Mouse (Mus musculus): ENCODE results near the gene Ccdc85b.
A peak's percentile ranks its signal among the peaks of the same experiment; 100 is the strongest.
"Not testable (repeated sequence)": the region's sequence is repeated elsewhere in the genome, so short reads cannot be mapped to it uniquely, and the experiment has no call there.

The Ccdc85b gene

GRCm38 (mm10) chr19:5424782-5425741 is 32.6 kb downstream of the Ccdc85b start, which contains the start of the genes Drap1 and AI837181:
Gene Drap1 (minus strand): TSS chr19:5424979.
Gene AI837181 (plus strand): TSS chr19:5425144.
- DNase-seq (ENCODE audit: low read depth, low spot score) = peak; percentile 98

- no peak for DNase-seq (ENCODE audit: low read depth, low spot score)
Observed at GRCm38 (mm10) chr19:5424092-5424781, 33.5 kb downstream of the Ccdc85b start.

- no peak for DNase-seq (ENCODE audit: low read depth, low spot score)
Observed at GRCm38 (mm10) chr19:5423561-5423960, 34.1 kb downstream of the Ccdc85b start.

DNA sequence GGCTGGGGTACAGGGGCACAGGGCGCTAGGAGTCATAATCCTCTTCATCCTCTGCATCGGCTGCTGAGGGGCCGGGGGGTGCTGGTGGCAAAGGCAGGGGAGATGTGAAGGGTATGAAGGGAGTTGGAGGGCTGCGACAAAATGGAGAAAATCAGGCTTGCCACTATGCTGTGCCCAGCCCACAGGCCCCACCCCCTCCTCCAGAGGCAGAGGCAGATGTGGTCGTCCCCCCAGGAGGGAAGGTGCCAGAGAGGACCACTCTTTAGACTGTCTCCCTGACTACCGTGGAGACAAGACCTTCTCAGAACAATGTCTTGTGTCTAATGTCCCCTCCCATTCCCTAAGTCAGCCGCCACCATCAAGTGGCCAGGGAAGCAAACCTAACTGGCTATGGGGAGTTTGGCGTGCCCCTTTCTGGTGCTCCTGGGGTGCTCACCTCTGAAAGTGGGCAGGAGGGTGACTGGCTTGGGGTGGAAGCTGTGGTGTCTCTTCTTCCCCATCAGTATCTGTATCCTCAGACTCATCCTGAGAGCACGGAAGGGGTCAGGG is 34.7 kb downstream of the Ccdc85b start:
- no peak for DNase-seq (ENCODE audit: low read depth, low spot score)

DNA sequence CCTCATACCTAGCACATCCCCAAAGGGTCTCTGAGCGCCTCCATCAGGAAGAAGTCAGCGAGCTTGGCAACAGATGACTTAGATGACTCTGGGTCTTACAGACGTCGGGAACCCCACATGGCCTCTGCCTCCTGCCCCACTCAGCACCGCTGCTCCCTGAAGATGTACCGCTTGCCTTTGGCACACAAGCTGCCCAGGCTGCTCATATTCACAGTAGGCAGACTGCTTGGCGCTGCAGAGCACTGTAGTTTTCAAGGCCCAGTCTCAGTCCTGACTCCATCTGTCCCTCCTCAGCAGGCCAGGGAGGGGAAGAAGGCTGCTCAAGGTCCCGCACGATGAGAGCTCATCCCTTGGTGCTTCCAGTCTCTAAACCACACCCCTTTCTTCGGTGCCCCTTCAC is 35.4 kb downstream of the Ccdc85b start:
- no peak for DNase-seq (ENCODE audit: low read depth, low spot score)

- DNase-seq (ENCODE audit: low read depth, low spot score) = no peak
Observed at GRCm38 (mm10) chr19:5421784-5422183, 35.9 kb downstream of the Ccdc85b start.

GRCm38 (mm10) chr19:5420579-5420978 is 37.1 kb downstream of the Ccdc85b start:
- DNase-seq (ENCODE audit: low read depth, low spot score) = no peak

- DNase-seq (ENCODE audit: low read depth, low spot score) = no peak
Observed at GRCm38 (mm10) chr19:5419630-5420029, 38.1 kb downstream of the Ccdc85b start.

- DNase-seq (ENCODE audit: low read depth, low spot score) = no peak
Observed at GRCm38 (mm10) chr19:5418750-5419466, 38.8 kb downstream of the Ccdc85b start.

DNA sequence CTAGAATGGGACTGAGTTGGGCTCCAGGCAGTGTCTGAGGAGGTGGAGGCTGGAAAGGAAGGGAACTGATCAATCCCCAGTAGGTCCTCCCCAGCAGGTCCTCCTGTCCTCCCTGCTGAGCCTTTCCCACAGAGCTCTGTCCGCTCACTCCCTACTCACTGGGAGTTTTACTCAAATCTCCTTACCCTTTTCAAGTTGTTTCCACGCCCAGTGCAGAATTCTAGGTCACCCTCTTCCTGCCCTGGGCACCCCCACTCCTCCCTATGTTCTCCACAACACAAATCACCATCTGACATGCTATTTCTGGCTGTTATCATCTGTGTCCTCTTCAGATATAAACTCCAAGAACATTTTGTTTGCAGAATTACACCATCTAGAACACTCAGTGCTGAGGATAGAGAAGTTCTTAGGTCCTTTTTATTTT is 43.1 kb downstream of the Ccdc85b start:
- no peak for DNase-seq (ENCODE audit: low read depth, low spot score)

DNA sequence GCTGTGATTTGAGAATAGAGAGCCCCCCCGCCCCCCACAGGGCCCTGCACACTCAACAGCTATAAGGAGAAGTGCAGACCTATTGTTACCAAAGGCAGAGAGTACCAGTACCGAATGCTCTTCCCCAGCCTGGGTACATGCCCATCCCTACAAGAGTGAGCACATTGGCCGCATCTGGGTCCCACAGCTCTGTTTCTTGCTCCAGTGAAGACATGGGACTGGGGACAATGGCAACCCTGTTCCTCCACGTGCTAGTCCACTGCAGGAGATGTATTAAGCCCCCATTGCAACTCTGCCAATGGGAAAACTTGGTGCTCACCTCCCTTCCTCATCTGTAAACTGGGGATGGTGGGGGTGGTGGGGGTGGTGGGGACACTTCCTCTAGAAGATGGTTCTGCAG is 43.9 kb downstream of the Ccdc85b start:
- no peak for DNase-seq (ENCODE audit: low read depth, low spot score)

DNA sequence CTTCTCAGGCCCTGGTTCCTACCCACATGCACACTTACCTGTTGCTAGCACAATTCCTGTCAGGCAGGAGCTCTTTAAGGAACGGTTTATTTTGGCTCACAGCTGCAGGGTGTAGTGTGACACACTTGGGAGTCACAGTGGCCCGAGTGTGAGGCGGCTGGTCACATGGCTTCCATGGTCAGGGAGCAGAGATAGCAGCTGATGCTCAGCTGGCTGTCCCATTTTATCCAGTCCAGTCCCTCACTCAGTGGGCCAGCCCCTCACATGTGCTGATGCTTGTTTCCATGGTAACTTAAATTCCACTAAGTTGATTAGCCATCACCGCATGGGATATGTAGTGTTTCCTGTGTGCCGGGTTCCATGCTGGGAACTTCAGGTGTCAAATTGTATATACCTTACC is 45.7 kb downstream of the Ccdc85b start:
- DNase-seq (ENCODE audit: low read depth, low spot score) = no peak

DNA sequence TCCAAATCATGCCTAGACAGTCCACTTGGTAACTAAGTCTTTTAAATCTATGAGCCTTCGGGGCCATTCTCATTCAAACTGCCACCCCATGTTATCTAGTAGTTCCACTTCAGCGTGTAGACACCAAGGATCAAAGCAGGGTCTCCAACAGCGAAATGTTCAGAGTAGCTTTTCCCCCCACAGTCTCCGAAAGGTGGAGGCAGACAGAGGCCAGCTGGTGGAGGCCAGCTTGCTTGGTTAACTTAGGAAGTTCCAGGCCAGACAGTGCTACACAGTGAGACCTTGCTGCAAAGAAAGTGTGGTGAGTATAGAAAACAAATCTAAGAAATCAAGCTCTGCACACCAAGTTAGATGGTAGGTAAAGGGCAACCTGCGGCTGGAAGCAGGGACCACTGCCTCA is 47.1 kb downstream of the Ccdc85b start:
- DNase-seq (ENCODE audit: low read depth, low spot score) = no peak

- DNase-seq (ENCODE audit: low read depth, low spot score) = no peak
Observed at GRCm38 (mm10) chr19:5409068-5409467, 48.6 kb downstream of the Ccdc85b start.

GRCm38 (mm10) chr19:5408057-5409001 is 49.4 kb downstream of the Ccdc85b start:
- no peak for DNase-seq (ENCODE audit: low read depth, low spot score)

DNA sequence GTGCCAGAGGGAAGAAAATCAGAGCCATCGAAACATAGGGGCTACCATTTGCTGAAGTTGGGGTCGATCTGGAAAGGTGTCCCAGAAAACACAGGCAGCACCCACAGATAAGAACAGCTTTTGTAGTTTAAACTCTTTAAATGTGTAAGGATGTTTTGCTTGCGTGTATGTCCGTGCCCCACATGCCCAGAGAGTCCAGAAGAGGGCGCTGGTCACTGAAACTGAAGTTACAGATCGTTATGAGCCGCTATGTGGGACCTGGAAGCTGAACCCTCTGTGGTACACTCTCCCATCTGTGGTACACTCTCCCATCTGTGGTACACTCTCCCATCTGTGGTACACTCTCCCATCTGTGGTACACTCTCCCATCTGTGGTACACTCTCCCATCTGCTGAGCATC is 50.6 kb downstream of the Ccdc85b start:
- DNase-seq (ENCODE audit: low read depth, low spot score) = no peak

DNA sequence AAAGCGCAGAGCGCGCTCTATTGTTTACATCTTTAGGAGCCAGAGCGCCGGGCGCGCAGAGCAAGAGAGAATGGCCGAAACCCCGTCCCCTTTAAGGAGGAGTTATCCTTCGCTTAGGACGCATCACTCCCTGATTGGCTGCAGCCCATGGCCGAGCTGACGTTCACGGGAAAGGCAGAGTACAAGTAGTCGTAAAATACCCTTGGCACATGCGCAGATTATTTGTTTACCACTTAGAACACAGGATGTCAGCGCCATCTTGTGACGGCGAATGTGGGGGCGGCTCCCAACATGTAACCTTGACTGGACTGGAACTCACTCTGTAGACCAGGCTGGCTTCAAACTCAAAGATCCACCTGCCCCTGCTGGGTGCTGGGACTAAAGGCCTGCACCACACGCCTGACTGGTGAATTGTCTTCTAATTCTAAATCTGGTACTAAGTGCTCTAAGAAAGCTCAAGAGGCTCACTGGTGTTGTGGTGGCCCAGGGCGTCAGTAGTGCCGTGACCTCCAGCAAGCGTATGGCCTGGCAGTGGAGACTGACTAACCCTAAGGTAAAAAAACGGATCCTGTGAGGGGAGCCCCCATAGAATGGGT is 51.1 kb downstream of the Ccdc85b start:
- not testable (repeated sequence) for DNase-seq (ENCODE audit: low read depth, low spot score)

- no peak for DNase-seq (ENCODE audit: low read depth, low spot score)
Observed at GRCm38 (mm10) chr19:5405924-5406323, 51.8 kb downstream of the Ccdc85b start.

Measured in embryo, embryonic 11.5 days (tissue).